Mouse (Mus musculus) lung, adult 2 months (tissue): ENCODE measurements around the gene Gm10775.

ENCODE experiments used
- CTCF ChIP-seq: fragments of 200-500 bp; IDR thresholded peaks from 2 replicates; pipeline ENCODE4 v1.5.1; 2011; ENCODE audit warnings: mild to moderate bottlenecking, low read length, control low read depth; ENCODE audit not compliant: insufficient read depth
- POLR2A ChIP-seq: fragments of 200-500 bp; IDR thresholded peaks from 2 replicates; pipeline ENCODE4 v1.6.1; 2011; ENCODE audit warnings: low read depth, mild to moderate bottlenecking, control low read depth, low read length, borderline replicate concordance; ENCODE audit errors: extremely low read depth

DNA sequence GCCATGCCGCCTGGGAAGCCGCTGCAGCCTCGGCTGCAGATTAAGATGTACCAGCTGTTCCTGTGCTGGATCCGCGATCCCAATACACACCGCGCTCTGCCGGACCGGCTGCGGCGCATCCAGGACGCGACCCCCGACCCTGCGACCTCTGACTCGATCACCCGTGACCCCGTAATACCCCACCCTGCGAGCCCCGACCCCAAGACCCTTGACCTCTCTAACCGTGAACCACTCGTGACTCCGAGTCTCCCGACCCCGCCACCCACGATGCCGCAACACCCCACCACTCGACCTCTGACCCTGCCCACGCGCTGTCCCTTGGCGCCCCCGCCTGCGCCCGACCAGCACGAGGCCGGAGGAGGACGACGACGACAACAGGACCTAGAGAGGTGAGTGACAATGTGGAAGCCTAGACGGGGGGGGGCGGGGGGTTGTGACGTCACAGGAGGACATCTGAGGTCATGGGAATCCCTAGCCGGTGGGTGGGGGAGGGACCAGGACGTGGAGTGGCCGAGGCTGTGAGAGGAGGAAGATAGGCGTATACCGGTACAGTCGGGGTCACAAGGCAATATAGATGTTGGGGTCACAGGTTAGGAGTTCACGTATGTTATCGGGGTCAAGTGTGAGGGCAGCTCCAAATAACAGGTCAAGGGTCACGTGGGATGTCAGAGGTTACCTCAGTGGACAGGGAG is 17.6 kb upstream of the Gm10775 start:
- TF ChIP-seq CTCF = no peak
- no peak for TF ChIP-seq POLR2A
